Mouse (Mus musculus) liver, embryonic 16.5 days (tissue): ENCODE measurements around the gene Kcnc4. TPM values are rescaled to one million over a fixed set of nuclear protein-coding genes. Genes with fewer than 3 reads are reported as not detected.

ENCODE experiments used
- ATAC-seq: fragments of 200-750 bp; cut with Nextera tagmentation; 2 replicates; pipeline ENCODE4 v1.8.0; 2017; ENCODE audit warnings: low read depth, mild to moderate bottlenecking, moderate number of reproducible peaks, moderate library complexity
- H3K27ac ChIP-seq: fragments of 300-500 bp; sonication (generic); 2 replicates; pipeline ENCODE4 v1.5.1; 2014; ENCODE audit warnings: mild to moderate bottlenecking, low read length
- H3K27me3 ChIP-seq: fragments of 300-500 bp; sonication (generic); 2 replicates; pipeline ENCODE4 v1.6.1; 2014; ENCODE audit warnings: low read depth, low read length, mixed read lengths; ENCODE audit not compliant: control insufficient read depth, insufficient read depth
- H3K36me3 ChIP-seq: fragments of 300-500 bp; sonication (generic); 2 replicates; pipeline ENCODE4 v1.6.1; 2014; ENCODE audit warnings: mild to moderate bottlenecking; ENCODE audit not compliant: control insufficient read depth, insufficient read depth
- H3K4me1 ChIP-seq: fragments of 300-500 bp; sonication (generic); 2 replicates; pipeline ENCODE4 v1.6.1; 2014; ENCODE audit warnings: low read depth, low read length, mixed read lengths; ENCODE audit not compliant: control insufficient read depth
- H3K4me2 ChIP-seq: fragments of 300-500 bp; sonication (generic); 2 replicates; pipeline ENCODE4 v1.6.1; 2014; ENCODE audit warnings: low read depth, low read length, mixed read lengths
- H3K4me3 ChIP-seq: fragments of 300-500 bp; sonication (generic); 2 replicates; pipeline ENCODE4 v1.5.1; 2014; ENCODE audit warnings: low read depth, mild to moderate bottlenecking, low read length
- H3K9ac ChIP-seq: fragments of 300-500 bp; sonication (generic); 2 replicates; pipeline ENCODE4 v1.6.1; 2014; ENCODE audit warnings: low read depth, low read length
- H3K9me3 ChIP-seq: fragments of 300-500 bp; sonication (generic); replicated peaks from 2 replicates; pipeline ENCODE4 v1.6.1; 2016; ENCODE audit warnings: low read length; ENCODE audit not compliant: control insufficient read depth
- WGBS: fragments of 180-500 bp; shearing (Covaris S2); extraction: QIAGEN DNeasy Blood & Tissue Kit; methylation state at CpG from one replicate; pipeline ENCODE4 v1.1.7; 2014; ENCODE audit not compliant: insufficient replicate concordance; 5-methylcytosine and 5-hydroxymethylcytosine counted together
- polyA plus RNA-seq: library from polyadenylated mRNA; unstranded; fragments of >200 nt; fragmentation: Nextera tagmentation; extraction: Ambion mirVana; gene quantifications from 2 replicates; pipeline ENCODE4 v1.2.1, GENCODE M21; 2015

The Kcnc4 gene
- polyA plus RNA-seq, 1 experiment from 2014 or later: 0.02 TPM

- no peak overlapping the region for H3K4me2 ChIP-seq
- no peak overlapping the region for H3K27ac ChIP-seq
- H3K36me3 ChIP-seq: no peaks in the 10 kb centered on the region
- 72% methylated on average over 8 of the region's 8 CpGs for WGBS
- ATAC-seq: no peak
- no peak overlapping the region for H3K9ac ChIP-seq
- no peaks in the 10 kb centered on the region for H3K9me3 ChIP-seq
- H3K4me3 ChIP-seq: no peak overlapping the region
- no peaks in the 10 kb centered on the region for H3K4me1 ChIP-seq
- no peaks in the 10 kb centered on the region for H3K27me3 ChIP-seq
Measured at GRCm38 (mm10) chr3:107441306-107441705, 18.0 kb downstream of the Kcnc4 start.

- no peak for ATAC-seq
- H3K9me3 ChIP-seq: no peaks in the 10 kb centered on the region
- no peaks in the 10 kb centered on the region for H3K4me1 ChIP-seq
- 62% methylated on average over 11 of the region's 11 CpGs for WGBS
- no peak overlapping the region for H3K4me2 ChIP-seq
- no peak overlapping the region for H3K4me3 ChIP-seq
- no peaks in the 10 kb centered on the region for H3K36me3 ChIP-seq
- no peak overlapping the region for H3K9ac ChIP-seq
- no peaks in the 10 kb centered on the region for H3K27me3 ChIP-seq
- H3K27ac ChIP-seq: no peak overlapping the region
Measured at GRCm38 (mm10) chr3:107439280-107439679, 20.1 kb downstream of the Kcnc4 start.

- Histone ChIP-seq H3K9ac (no peak overlapping the region), H3K9me3 (no peaks in the 10 kb centered on the region), H3K4me3 (no peak overlapping the region), H3K27ac (no peak overlapping the region), H3K4me2 (no peak overlapping the region), H3K27me3 (no peaks in the 10 kb centered on the region), H3K36me3 (no peaks in the 10 kb centered on the region), H3K4me1 (no peaks in the 10 kb centered on the region)
- WGBS: 56% methylated on average over 2 of the region's 2 CpGs
- no peak for ATAC-seq
Measured at GRCm38 (mm10) chr3:107437666-107438065, 21.7 kb downstream of the Kcnc4 start.

GRCm38 (mm10) chr3:107436434-107436833, 22.9 kb downstream of the Kcnc4 start:
- Histone ChIP-seq H3K4me3 (no peak overlapping the region), H3K27me3 (no peaks in the 10 kb centered on the region), H3K4me2 (no peak overlapping the region), H3K4me1 (no peaks in the 10 kb centered on the region), H3K9ac (no peak overlapping the region), H3K9me3 (no peaks in the 10 kb centered on the region), H3K27ac (no peak overlapping the region), H3K36me3 (no peaks in the 10 kb centered on the region)
- WGBS: 32% methylated on average over 6 of the region's 6 CpGs
- no peak for ATAC-seq

- H3K9me3 ChIP-seq: no peaks in the 10 kb centered on the region
- H3K4me3 ChIP-seq: no peak overlapping the region
- no peaks in the 10 kb centered on the region for H3K36me3 ChIP-seq
- H3K4me2 ChIP-seq: no peak overlapping the region
- H3K27me3 ChIP-seq: no peaks in the 10 kb centered on the region
- H3K9ac ChIP-seq: no peak overlapping the region
- ATAC-seq: no peak
- no peak overlapping the region for H3K27ac ChIP-seq
- 53% methylated on average over 9 of the region's 9 CpGs for WGBS
- no peaks in the 10 kb centered on the region for H3K4me1 ChIP-seq
Measured at GRCm38 (mm10) chr3:107433614-107434013, 25.7 kb downstream of the Kcnc4 start.

- Histone ChIP-seq H3K4me2 (no peak overlapping the region), H3K27me3 (no peaks in the 10 kb centered on the region), H3K4me3 (no peak overlapping the region), H3K9ac (no peak overlapping the region), H3K27ac (no peak overlapping the region), H3K36me3 (no peaks in the 10 kb centered on the region), H3K4me1 (no peaks in the 10 kb centered on the region), H3K9me3 (no peaks in the 10 kb centered on the region)
- WGBS: 18% methylated on average over 1 of the region's 1 CpGs
- no peak for ATAC-seq
Measured at GRCm38 (mm10) chr3:107431268-107431667, 28.1 kb downstream of the Kcnc4 start.

- H3K4me2 ChIP-seq: no peak overlapping the region
- no peak overlapping the region for H3K4me3 ChIP-seq
- H3K27ac ChIP-seq: no peak overlapping the region
- ATAC-seq: no peak
- no peaks in the 10 kb centered on the region for H3K9me3 ChIP-seq
- 57% methylated on average over 11 of the region's 11 CpGs for WGBS
- H3K36me3 ChIP-seq: no peaks in the 10 kb centered on the region
- no peaks in the 10 kb centered on the region for H3K4me1 ChIP-seq
- H3K27me3 ChIP-seq: no peaks in the 10 kb centered on the region
- H3K9ac ChIP-seq: no peak overlapping the region
Measured at GRCm38 (mm10) chr3:107424258-107425041, 34.9 kb downstream of the Kcnc4 start.

GRCm38 (mm10) chr3:107420156-107420555, 39.2 kb downstream of the Kcnc4 start:
- ATAC-seq: no peak
- 52% methylated on average over 2 of the region's 2 CpGs for WGBS
- Histone ChIP-seq H3K27me3 (no peaks in the 10 kb centered on the region), H3K36me3 (no peaks in the 10 kb centered on the region), H3K4me2 (no peak overlapping the region), H3K9ac (no peak overlapping the region), H3K27ac (no peak overlapping the region), H3K4me1 (no peaks in the 10 kb centered on the region), H3K9me3 (no peaks in the 10 kb centered on the region), H3K4me3 (no peak overlapping the region)

GRCm38 (mm10) chr3:107417287-107417644, 42.1 kb downstream of the Kcnc4 start:
- no peaks in the 10 kb centered on the region for H3K27me3 ChIP-seq
- no peaks in the 10 kb centered on the region for H3K9me3 ChIP-seq
- H3K4me2 ChIP-seq: no peak overlapping the region
- no peaks in the 10 kb centered on the region for H3K4me1 ChIP-seq
- 55% methylated on average over 3 of the region's 3 CpGs for WGBS
- H3K4me3 ChIP-seq: no peak overlapping the region
- ATAC-seq: no peak
- no peak overlapping the region for H3K9ac ChIP-seq
- H3K36me3 ChIP-seq: no peaks in the 10 kb centered on the region
- no peak overlapping the region for H3K27ac ChIP-seq
